Mouse (Mus musculus) ovary, postnatal 36 days (tissue): ENCODE measurements around the gene Hivep3.

ENCODE experiments used
- DNase-seq: peaks from one replicate; pipeline ENCODE4 v3.0.0; 2022; ENCODE audit warnings: low spot score, mixed read lengths

The Hivep3 gene

GRCm38 (mm10) chr4:119948922-119949614 is 215.5 kb downstream of the Hivep3 start:
- no peak for DNase-seq

- DNase-seq = no peak
These were observed 216.6 kb downstream of the Hivep3 start for GRCm38 (mm10) chr4:119950181-119950580.

GRCm38 (mm10) chr4:119951081-119951480 is 217.5 kb downstream of the Hivep3 start:
- DNase-seq = no peak

GRCm38 (mm10) chr4:119955008-119955407 is 221.4 kb downstream of the Hivep3 start:
- no peak for DNase-seq

- DNase-seq = no peak
These were observed 224.4 kb downstream of the Hivep3 start for GRCm38 (mm10) chr4:119957970-119958369.

- DNase-seq = no peak
These were observed 225.7 kb downstream of the Hivep3 start for GRCm38 (mm10) chr4:119959293-119959692.

GRCm38 (mm10) chr4:119959873-119960272 is 226.3 kb downstream of the Hivep3 start:
- DNase-seq = no peak

GRCm38 (mm10) chr4:119960523-119960922 is 226.9 kb downstream of the Hivep3 start:
- DNase-seq = no peak

GRCm38 (mm10) chr4:119961164-119961563 is 227.6 kb downstream of the Hivep3 start:
- DNase-seq = no peak

GRCm38 (mm10) chr4:119962066-119962465 is 228.5 kb downstream of the Hivep3 start:
- DNase-seq = no peak

- no peak for DNase-seq
These were observed 232.8 kb downstream of the Hivep3 start for GRCm38 (mm10) chr4:119966105-119967072.

- DNase-seq = no peak
These were observed 233.6 kb downstream of the Hivep3 start for GRCm38 (mm10) chr4:119967073-119967608.

GRCm38 (mm10) chr4:119967636-119968035 is 234.1 kb downstream of the Hivep3 start:
- DNase-seq = no peak

- DNase-seq = peak; percentile 21
These were observed 234.5 kb downstream of the Hivep3 start for GRCm38 (mm10) chr4:119968071-119968470.

- DNase-seq = no peak
These were observed 235.3 kb downstream of the Hivep3 start for GRCm38 (mm10) chr4:119968887-119969286.

- no peak for DNase-seq
These were observed 236.6 kb downstream of the Hivep3 start for GRCm38 (mm10) chr4:119970166-119970565.

- DNase-seq = no peak
These were observed 238.8 kb downstream of the Hivep3 start for GRCm38 (mm10) chr4:119972375-119972774.

- DNase-seq = no peak
These were observed 240.4 kb downstream of the Hivep3 start for GRCm38 (mm10) chr4:119973729-119974605.

- no peak for DNase-seq
These were observed 241.7 kb downstream of the Hivep3 start for GRCm38 (mm10) chr4:119975242-119975641.

GRCm38 (mm10) chr4:119975822-119976221 is 242.2 kb downstream of the Hivep3 start:
- DNase-seq = no peak

- no peak for DNase-seq
These were observed 243.0 kb downstream of the Hivep3 start for GRCm38 (mm10) chr4:119976428-119977168.
